20 mouse cellular contexts compared by ENCODE assay signal in the genomic region with DNA sequence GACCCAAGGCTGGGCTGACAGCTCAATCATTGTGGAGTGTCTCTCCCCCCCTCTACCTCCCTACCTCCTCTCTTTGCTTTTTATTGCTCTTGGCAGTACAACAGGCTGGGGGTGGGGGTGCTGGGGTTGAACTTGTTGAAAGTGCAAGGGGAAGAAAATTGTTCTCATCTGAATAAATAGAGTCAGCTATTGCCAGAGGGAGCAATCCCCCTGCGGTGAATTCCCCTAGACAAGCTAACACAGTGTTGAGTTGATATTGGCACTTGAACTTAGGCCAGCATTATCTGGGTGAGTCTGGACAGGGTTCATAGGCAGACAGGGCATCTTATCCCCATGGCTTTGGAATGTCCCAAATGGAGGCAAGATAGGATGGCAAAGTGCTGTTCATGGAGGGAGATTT.
DNase-seq lines count a peak whose midpoint lies in the region; ATAC-seq and TF ChIP-seq lines count a peak whose summit lies in the region.
"Had no signal": no experiment of that assay in that cellular context is flagged by ENCODE, and none has a peak within 500 bp of the region (broad histone marks: within the 10 kb centered on the region; RNA-seq: fewer than 3 reads in every experiment).

No protein-coding gene starts in this region.

- WGBS in liver, adult 2 months: 79% methylated on average over 1 of the region's 1 CpGs
- WGBS in liver, postnatal 0 days (ENCODE audit: insufficient replicate concordance): 90% methylated on average over 1 of the region's 1 CpGs

- no peak overlapping the region for H3K4me3 ChIP-seq in liver, adult 2 months (ENCODE audit: insufficient read depth, low read depth, low read length)
- no peak overlapping the region for H3K4me3 ChIP-seq in liver, postnatal 0 days (ENCODE audit: low read depth, low read length)
- H3K4me3 ChIP-seq: forebrain, embryonic 15.5 days; hindbrain, embryonic 15.5 days; liver, embryonic 13.5 days; megakaryocyte, embryonic 14.5 days had no signal

- DNase-seq in cerebellum, adult 9-11 months: peak; percentile 3
- DNase-seq in liver, adult 2 months (ENCODE audit: extremely low read depth, low read depth, low spot score): peak; percentile 37
- no peak for DNase-seq in liver, postnatal 0 days
- peak; percentile 46 for DNase-seq in heart, adult 8-10 months (ENCODE audit: low spot score)
- peak; percentile 42 to 52 for DNase-seq in heart, postnatal 10 days
- DNase-seq in spleen, postnatal 10 days (ENCODE audit: low spot score in 2 of 2): no peak
- DNase-seq in gastrocnemius, postnatal 36 days: no peak
- DNase-seq: embryo, embryonic 11 days; gastrocnemius, postnatal 14 days; kidney, adult 18-20 months; kidney, postnatal 25 days; liver, embryonic 13.5 days; lung, postnatal 10 days; spleen, adult 18-20 months had no signal

- H3K9me3 ChIP-seq in liver, postnatal 0 days (ENCODE audit: low read length): no peaks in the 10 kb centered on the region
- H3K9me3 ChIP-seq: forebrain, embryonic 15.5 days; hindbrain, embryonic 15.5 days had no signal

- H3K27ac ChIP-seq in liver, adult 2 months (replicated peaks; ENCODE audit: insufficient read depth, low read depth, low read length): no peak overlapping the region
- H3K27ac ChIP-seq in liver, postnatal 0 days (ENCODE audit: low read depth): no peak overlapping the region
- H3K27ac ChIP-seq: forebrain, embryonic 15.5 days; hindbrain, embryonic 15.5 days; liver, embryonic 13.5 days; stomach, postnatal 0 days had no signal

- H3K27me3 ChIP-seq in liver, adult 2 months (ENCODE audit: control insufficient read depth, insufficient read depth, low read length): no peaks in the 10 kb centered on the region
- H3K27me3 ChIP-seq in liver, postnatal 0 days (ENCODE audit: insufficient read depth, low read length): no peaks in the 10 kb centered on the region
- H3K27me3 ChIP-seq: forebrain, embryonic 15.5 days; hindbrain, embryonic 15.5 days; liver, embryonic 13.5 days; megakaryocyte, embryonic 14.5 days had no signal

- TF ChIP-seq CTCF in liver, adult 2 months (IDR thresholded peaks at IDR 0.05; ENCODE audit: low read depth, low read length): no peak
- no peak for TF ChIP-seq CTCF in liver, postnatal 0 days (IDR thresholded peaks at IDR 0.05; ENCODE audit: low read depth)

- H3K4me2 ChIP-seq in liver, postnatal 0 days (ENCODE audit: low read depth, low read length): no peak overlapping the region
- H3K4me2 ChIP-seq: forebrain, embryonic 15.5 days; hindbrain, embryonic 15.5 days; liver, embryonic 13.5 days had no signal

- no peaks in the 10 kb centered on the region for H3K36me3 ChIP-seq in liver, adult 2 months (ENCODE audit: control insufficient read depth, insufficient read depth, low read length)
- H3K36me3 ChIP-seq in liver, postnatal 0 days (replicated peaks; ENCODE audit: insufficient read depth, low read length): no peaks in the 10 kb centered on the region
- H3K36me3 ChIP-seq: forebrain, embryonic 15.5 days; hindbrain, embryonic 15.5 days; liver, embryonic 13.5 days had no signal

- H3K9ac ChIP-seq in liver, adult 2 months (ENCODE audit: low read depth, low read length): no peak overlapping the region
- H3K9ac ChIP-seq in liver, postnatal 0 days (replicated peaks): no peak overlapping the region
- H3K9ac ChIP-seq: forebrain, embryonic 15.5 days; hindbrain, embryonic 15.5 days; liver, embryonic 13.5 days had no signal

- H3K4me1 ChIP-seq in liver, adult 2 months (ENCODE audit: control insufficient read depth, insufficient read depth, low read length): no peaks in the 10 kb centered on the region
- H3K4me1 ChIP-seq in liver, postnatal 0 days (ENCODE audit: insufficient read depth): no peaks in the 10 kb centered on the region
- H3K4me1 ChIP-seq: forebrain, embryonic 15.5 days; hindbrain, embryonic 15.5 days; liver, embryonic 13.5 days; megakaryocyte, embryonic 14.5 days had no signal

- TF ChIP-seq EP300 in liver, postnatal 0 days (IDR thresholded peaks at IDR 0.05; ENCODE audit: low read depth): no peak

- H3K79me2 ChIP-seq in liver, adult 2 months (ENCODE audit: control insufficient read depth, insufficient read depth, low read length): no peaks in the 10 kb centered on the region

- no peak for ATAC-seq in cerebellum, adult (ENCODE audit: insufficient number of reproducible peaks, low FRiP score, low TSS enrichment)
- no peak for ATAC-seq in liver, postnatal 0 days
- ATAC-seq: activated CD4-positive, CD25-positive, alpha-beta regulatory T cell, adult 4 months; forebrain, embryonic 15.5 days had no signal

- no peak for TF ChIP-seq POLR2A in liver, adult 2 months (IDR thresholded peaks at IDR 0.05; ENCODE audit: extremely low read depth, insufficient read depth, low read length)

- intact Hi-C loops in heart, postnatal 10 days (cut with DNase I): no loop called here
- intact Hi-C loops in gastrocnemius, postnatal 36 days (cut with DNase I): no loop called here

Comparison
In these comparisons a context has a peak if more than half of its experiments do, and no peak if none do; other contexts are left out.
1. DNase-seq: peak in cerebellum, adult 9-11 months (single experiment), liver, adult 2 months (single experiment), heart, adult 8-10 months (single experiment) and heart, postnatal 10 days (2 of 2); none in liver, postnatal 0 days (single experiment), spleen, postnatal 10 days (0 of 2) and gastrocnemius, postnatal 36 days (0 of 2).